Mouse (Mus musculus): ENCODE data around the gene Pip4p1. TPM values are rescaled to one million over a fixed set of nuclear protein-coding genes. Genes with fewer than 3 reads are reported as not detected.
A peak's percentile ranks its signal among the peaks of the same experiment; 100 is the strongest.
"Not testable (repeated sequence)": the region's sequence is repeated elsewhere in the genome, so short reads cannot be mapped to it uniquely, and the experiment has no call there.

Gene Pip4p1
- polyA plus RNA-seq, 1 experiment = 68.1 TPM

GRCm38 (mm10) chr14:50955487-50955886 lies 24.8 kb upstream of the Pip4p1 start:
- no peak for TF ChIP-seq CTCF (conservative IDR thresholded peaks at IDR 0.05; ENCODE audit: insufficient read depth, insufficient read length, low read depth, low read length)
- TF ChIP-seq POLR2A (IDR thresholded peaks at IDR 0.05; ENCODE audit: low read depth, low read length) = no peak
- no peaks in the 10 kb centered on the region; the same call in 1 of the 2 replicates for H3K36me3 ChIP-seq (ENCODE audit: control insufficient read depth, insufficient read depth, low read length)
- 91% methylated on average over 10 of the region's 10 CpGs for WGBS
- H3K27me3 ChIP-seq (replicated peaks; ENCODE audit: control insufficient read depth, insufficient read depth, low read length) = no peaks in the 10 kb centered on the region
- DNase-seq = no peak
- no peak overlapping the region for H3K4me3 ChIP-seq (ENCODE audit: insufficient read depth, low read depth, low read length)
- peaks cover 2% of the 10 kb centered on the region; the same call in 1 of the 2 replicates for H3K4me1 ChIP-seq (ENCODE audit: control insufficient read depth, insufficient read depth, low read length)
- no peak overlapping the region for H3K27ac ChIP-seq (ENCODE audit: insufficient read depth, low read depth, low read length)

GRCm38 (mm10) chr14:50945526-50945925 lies 14.9 kb upstream of the Pip4p1 start:
- peak overlapping the region; percentile 34 for H3K4me3 ChIP-seq (ENCODE audit: insufficient read depth, low read depth, low read length)
- H3K27me3 ChIP-seq (replicated peaks; ENCODE audit: control insufficient read depth, insufficient read depth, low read length); H3K4me1 ChIP-seq (ENCODE audit: control insufficient read depth, insufficient read depth, low read length); H3K36me3 ChIP-seq (ENCODE audit: control insufficient read depth, insufficient read depth, low read length): not testable (repeated sequence)
- 10% methylated on average over 3 of the region's 3 CpGs for WGBS
- peak overlapping the region; percentile 89 for H3K27ac ChIP-seq (ENCODE audit: insufficient read depth, low read depth, low read length)
- peak; percentile 64 for DNase-seq

DNA sequence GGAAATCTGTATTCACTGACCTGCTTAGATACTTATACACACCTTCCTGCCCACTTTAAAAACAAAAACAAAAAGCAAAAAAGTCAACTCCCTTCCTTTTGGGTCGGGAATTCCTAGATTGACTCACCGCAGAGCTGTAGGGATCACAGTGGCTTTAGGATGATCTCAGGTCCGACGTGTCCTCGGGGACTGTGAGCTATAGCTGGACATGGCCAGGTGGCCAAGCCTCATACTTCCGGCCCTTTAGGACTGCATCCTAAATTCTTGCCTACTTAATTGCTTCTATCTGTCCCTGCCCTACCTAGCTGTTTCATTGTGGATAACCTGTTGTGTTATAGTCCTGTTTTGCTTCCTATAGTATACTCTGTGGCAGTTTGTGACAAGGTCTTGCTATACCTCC lies 14.4 kb upstream of the Pip4p1 start:
- DNase-seq; H3K4me1 ChIP-seq (ENCODE audit: control insufficient read depth, insufficient read depth, low read length); H3K27me3 ChIP-seq (replicated peaks; ENCODE audit: control insufficient read depth, insufficient read depth, low read length); H3K36me3 ChIP-seq (ENCODE audit: control insufficient read depth, insufficient read depth, low read length): not testable (repeated sequence)
- H3K27ac ChIP-seq (ENCODE audit: insufficient read depth, low read depth, low read length) = peak overlapping the region; percentile 89
- H3K4me3 ChIP-seq (ENCODE audit: insufficient read depth, low read depth, low read length) = peak overlapping the region; percentile 98
- WGBS = 3% methylated on average over 6 of the region's 6 CpGs

- 2% methylated on average over 15 of the region's 15 CpGs for WGBS
- DNase-seq; H3K27me3 ChIP-seq (replicated peaks; ENCODE audit: control insufficient read depth, insufficient read depth, low read length); H3K36me3 ChIP-seq (ENCODE audit: control insufficient read depth, insufficient read depth, low read length); H3K4me1 ChIP-seq (ENCODE audit: control insufficient read depth, insufficient read depth, low read length): not testable (repeated sequence)
- Histone ChIP-seq H3K4me3 (ENCODE audit: insufficient read depth, low read depth, low read length) (peak overlapping the region; percentile 98), H3K27ac (ENCODE audit: insufficient read depth, low read depth, low read length) (peak overlapping the region; percentile 89)
- 0 out of 2 replicates have a peak, but pooled peaks have one; percentile 14 for TF ChIP-seq CTCF (conservative IDR thresholded peaks at IDR 0.05; ENCODE audit: insufficient read depth, insufficient read length, low read depth, low read length)
Measured at GRCm38 (mm10) chr14:50944668-50945033, 14.0 kb upstream of the Pip4p1 start.

DNA sequence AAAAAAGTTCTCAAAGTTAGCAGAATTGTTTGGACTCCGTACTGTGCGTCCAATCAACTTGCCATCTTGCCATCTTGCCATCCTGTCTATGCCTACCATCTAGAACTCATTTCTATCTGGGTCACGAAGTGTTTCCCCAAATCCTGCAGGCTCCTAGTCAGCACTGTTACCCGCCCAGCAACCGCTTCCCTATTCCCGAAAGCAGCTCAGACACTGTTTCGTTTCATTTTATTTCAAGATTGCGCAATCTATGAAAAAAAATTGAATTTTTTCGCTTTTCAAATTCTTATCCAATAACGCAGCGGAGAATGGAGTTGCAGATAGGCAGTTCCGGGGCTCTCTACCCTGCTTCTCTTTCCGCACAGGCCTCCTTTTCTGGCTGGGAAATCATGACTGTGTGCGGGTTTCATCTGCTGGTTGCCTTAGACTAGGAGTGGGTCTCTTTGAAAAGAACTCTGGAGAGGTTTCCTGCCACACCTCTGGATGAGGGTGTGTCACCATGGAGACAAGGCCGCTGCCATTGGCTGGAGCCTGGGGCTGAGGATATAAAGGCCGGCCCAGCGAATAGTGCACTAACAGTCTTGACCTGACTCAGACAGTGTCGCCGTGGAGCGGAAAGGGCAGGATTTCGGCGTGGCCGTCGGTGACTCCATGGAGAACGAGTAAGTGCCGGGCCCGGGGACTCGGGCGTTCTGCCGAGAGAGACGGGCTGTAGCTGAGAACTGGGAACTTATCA lies 13.4 kb upstream of the Pip4p1 start, which contains the start of gene Gm49342:
Gm49342 (plus strand) TSS at position 586 of the 736 bp plus-strand sequence.
- peak; percentile 98 for DNase-seq
- peak within 1 kb of the TSS; percentile 98 for H3K4me3 ChIP-seq (ENCODE audit: insufficient read depth, low read depth, low read length)
- peak within 1 kb of the TSS; percentile 89 for H3K27ac ChIP-seq (ENCODE audit: insufficient read depth, low read depth, low read length)
- TF ChIP-seq CTCF (conservative IDR thresholded peaks at IDR 0.05; ENCODE audit: insufficient read depth, insufficient read length, low read depth, low read length) (peak; percentile 40), POLR2A (IDR thresholded peaks at IDR 0.05; ENCODE audit: low read depth, low read length) (peak; percentile 99)
- WGBS = 13% methylated on average over 31 of the region's 31 CpGs
- no peaks in the 10 kb centered on the region for H3K27me3 ChIP-seq (replicated peaks; ENCODE audit: control insufficient read depth, insufficient read depth, low read length)
- H3K4me1 ChIP-seq (ENCODE audit: control insufficient read depth, insufficient read depth, low read length) = peaks cover 3% of the 10 kb centered on the region; the same call in 1 of the 2 replicates
- H3K36me3 ChIP-seq (ENCODE audit: control insufficient read depth, insufficient read depth, low read length) = no peaks in the 10 kb centered on the region

DNA sequence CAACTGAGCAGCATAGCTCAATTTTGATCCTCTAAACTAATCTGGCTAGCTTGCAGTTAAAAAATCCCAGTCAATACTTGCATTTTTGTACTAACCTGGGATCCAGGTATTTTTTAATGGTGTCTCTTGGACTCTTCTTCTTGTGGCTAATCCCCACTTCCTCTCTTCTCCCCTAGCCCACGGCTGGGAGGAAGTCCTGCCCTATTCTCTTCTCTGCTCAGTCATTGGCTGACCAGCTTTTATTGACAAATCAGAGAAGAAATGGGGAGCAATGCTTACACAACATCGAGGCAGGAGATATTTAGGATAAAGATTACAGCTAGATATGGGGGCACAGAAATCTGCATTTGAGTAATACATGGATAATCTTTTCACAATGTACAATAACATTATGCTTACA lies 8.3 kb upstream of the Pip4p1 start:
- H3K4me1 ChIP-seq (ENCODE audit: control insufficient read depth, insufficient read depth, low read length) = peaks cover 2% of the 10 kb centered on the region; the same call in 1 of the 2 replicates
- H3K4me3 ChIP-seq (ENCODE audit: insufficient read depth, low read depth, low read length) = no peak overlapping the region
- no peak for TF ChIP-seq CTCF (conservative IDR thresholded peaks at IDR 0.05; ENCODE audit: insufficient read depth, insufficient read length, low read depth, low read length)
- 38% methylated on average over 2 of the region's 2 CpGs for WGBS
- H3K36me3 ChIP-seq (ENCODE audit: control insufficient read depth, insufficient read depth, low read length) = no peaks in the 10 kb centered on the region
- H3K27me3 ChIP-seq (replicated peaks; ENCODE audit: control insufficient read depth, insufficient read depth, low read length) = no peaks in the 10 kb centered on the region
- no peak overlapping the region for H3K27ac ChIP-seq (ENCODE audit: insufficient read depth, low read depth, low read length)
- no peak for DNase-seq

GRCm38 (mm10) chr14:50938119-50938908 lies 7.7 kb upstream of the Pip4p1 start:
- no peak for TF ChIP-seq POLR2A (IDR thresholded peaks at IDR 0.05; ENCODE audit: low read depth, low read length)
- TF ChIP-seq CTCF (conservative IDR thresholded peaks at IDR 0.05; ENCODE audit: insufficient read depth, insufficient read length, low read depth, low read length) = no peak
- H3K4me1 ChIP-seq (ENCODE audit: control insufficient read depth, insufficient read depth, low read length) = no peaks in the 10 kb centered on the region
- H3K27ac ChIP-seq (ENCODE audit: insufficient read depth, low read depth, low read length) = no peak overlapping the region
- H3K4me3 ChIP-seq (ENCODE audit: insufficient read depth, low read depth, low read length) = no peak overlapping the region
- DNase-seq = no peak
- 90% methylated on average over 3 of the region's 3 CpGs for WGBS
- H3K27me3 ChIP-seq (replicated peaks; ENCODE audit: control insufficient read depth, insufficient read depth, low read length) = no peaks in the 10 kb centered on the region
- no peaks in the 10 kb centered on the region for H3K36me3 ChIP-seq (ENCODE audit: control insufficient read depth, insufficient read depth, low read length)

Measured in kidney, adult 2 months (tissue).